Mouse (Mus musculus): ENCODE measurements around the gene Myh7. TPM values are rescaled to one million over a fixed set of nuclear protein-coding genes. Genes with fewer than 3 reads are reported as not detected.

Gene Myh7
- polyA plus RNA-seq (2012; rRNA removed; ENCODE audit: low replicate concordance), result 0.02 and 0.57 TPM in 2 replicates

DNA sequence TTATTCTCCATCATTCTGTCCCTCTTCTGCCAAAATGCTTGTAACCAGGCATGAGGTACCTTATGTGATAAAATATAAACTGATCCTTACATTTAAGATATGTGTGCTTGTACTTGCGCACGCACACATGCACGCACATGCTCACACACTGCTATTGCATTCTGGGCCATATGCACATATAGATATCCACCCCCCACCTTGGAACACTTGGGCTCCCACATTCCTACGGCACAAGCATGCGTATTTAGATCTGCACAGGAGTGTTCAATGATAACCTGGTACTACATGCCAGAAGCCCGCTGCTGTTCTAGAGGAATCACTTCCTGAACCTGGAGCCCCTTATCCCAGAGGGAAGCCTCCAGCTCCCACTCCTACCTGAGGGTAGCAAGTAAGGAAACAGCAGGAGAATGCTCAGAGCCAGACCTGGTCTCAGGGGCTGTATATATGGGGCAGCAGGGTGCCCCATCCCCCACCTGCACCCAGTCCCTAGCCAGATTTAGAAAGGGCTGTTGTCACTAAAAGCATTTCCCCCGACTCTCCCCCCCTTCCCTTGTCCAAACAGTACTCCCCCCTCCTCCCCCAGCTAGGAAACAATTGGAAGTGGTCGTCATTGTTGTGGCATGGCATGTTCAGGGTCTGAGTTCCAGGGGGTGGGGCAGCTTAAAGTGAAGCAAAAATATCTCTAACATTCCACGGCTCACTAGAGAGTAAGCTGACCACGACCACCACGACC, at the start of gene Myh7:
Gene Myh7, minus strand, starts transcription at position 491 of the 733 bp plus-strand sequence.

GRCm38 (mm10) chr14:55014991-55015766, 20.8 kb upstream of the Myh7 start, which contains the start of gene Ngdn:
TSS of gene Ngdn (plus strand) at chr14:55015454.

DNA sequence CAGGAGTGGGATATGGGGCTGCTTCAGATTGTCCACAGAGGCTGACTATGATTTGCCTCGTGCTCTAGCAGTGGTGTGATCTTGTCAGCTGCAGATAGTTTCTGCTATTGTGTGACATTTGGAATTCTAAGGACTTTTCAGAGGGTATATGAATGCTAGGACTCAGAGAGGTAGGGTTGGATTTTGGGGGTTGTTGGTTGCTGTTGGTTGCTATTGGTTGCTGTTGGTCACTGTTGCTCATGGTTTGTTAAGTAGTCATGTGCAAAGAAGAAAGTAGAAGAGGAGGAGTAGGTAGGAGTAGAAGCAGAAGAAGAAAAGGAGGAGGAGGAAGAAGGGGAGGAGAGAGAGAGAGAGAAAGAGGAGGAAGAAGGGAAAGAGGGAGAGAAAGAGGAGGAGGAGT, 17.8 kb downstream of the Myh7 start, which contains the start of gene Gm17428:
Gene Gm17428, plus strand, starts transcription at position 301 of the 400 bp plus-strand sequence.

DNA sequence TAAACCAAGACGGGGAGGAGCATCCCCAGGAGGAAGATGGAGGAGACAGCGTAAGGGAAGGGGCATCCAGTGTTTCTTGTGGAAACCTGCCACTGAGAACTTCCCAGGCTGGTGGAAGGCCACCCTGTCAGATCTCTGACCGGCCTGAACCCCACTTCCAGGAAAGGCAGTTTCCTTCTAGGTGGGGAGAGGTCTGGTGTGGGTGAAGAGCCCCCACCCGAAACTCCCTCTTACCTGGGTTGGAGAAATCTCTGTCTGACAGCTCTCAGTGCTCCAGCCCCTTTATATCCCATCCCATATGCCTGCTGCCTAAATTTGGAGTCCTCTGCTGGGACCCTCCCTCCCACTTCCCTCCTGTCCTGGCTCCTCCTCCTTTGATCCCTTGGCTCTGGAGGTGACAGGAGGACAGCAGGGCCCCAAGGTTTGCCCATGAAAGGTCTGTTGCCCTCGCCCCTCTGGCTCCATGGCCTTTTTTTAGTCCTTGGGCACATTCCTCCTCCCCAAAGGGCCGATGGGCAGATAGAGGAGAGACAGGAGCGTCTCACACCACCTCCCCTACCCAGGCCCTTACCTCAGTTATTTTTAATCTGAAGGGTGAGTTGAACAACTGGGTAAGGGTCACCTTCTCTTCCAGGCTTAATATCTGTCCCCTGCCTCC, 28.0 kb downstream of the Myh7 start, which contains the start of gene Myh6:
Gene Myh6, minus strand, starts transcription at position 608 of the 658 bp plus-strand sequence.

GRCm38 (mm10) chr14:54935904-54936830, 58.3 kb downstream of the Myh7 start, which contains the start of gene Cmtm5:
TSS of gene Cmtm5 (plus strand) at chr14:54936261.

DNA sequence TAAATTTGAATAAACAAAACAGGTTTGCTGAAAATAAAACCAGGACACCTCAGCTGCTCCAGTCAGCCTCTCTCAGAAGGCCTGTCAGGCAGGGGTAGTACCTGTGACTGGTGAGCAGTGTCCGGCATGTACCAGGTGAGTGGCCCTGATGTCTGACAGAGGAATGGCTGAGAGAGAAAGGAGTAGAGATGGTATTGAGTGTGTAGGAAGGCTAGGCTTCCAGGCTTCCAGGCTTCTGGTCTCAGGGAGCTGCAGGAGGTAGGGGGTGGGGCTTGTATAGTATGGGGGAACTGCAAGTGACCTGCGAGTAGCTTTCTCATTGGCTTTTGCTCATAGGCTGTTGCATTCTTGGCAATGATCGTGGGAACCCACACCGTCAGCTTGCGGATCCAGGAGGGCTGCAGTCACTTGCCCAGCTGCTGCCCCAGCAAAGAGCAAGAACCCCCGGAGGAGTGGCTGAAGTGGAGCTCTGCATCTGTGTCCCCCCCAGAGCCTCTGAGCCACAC, 61.7 kb downstream of the Myh7 start, which contains the start of gene Il25:
Gene Il25, plus strand, starts transcription at position 51 of the 506 bp plus-strand sequence.

DNA sequence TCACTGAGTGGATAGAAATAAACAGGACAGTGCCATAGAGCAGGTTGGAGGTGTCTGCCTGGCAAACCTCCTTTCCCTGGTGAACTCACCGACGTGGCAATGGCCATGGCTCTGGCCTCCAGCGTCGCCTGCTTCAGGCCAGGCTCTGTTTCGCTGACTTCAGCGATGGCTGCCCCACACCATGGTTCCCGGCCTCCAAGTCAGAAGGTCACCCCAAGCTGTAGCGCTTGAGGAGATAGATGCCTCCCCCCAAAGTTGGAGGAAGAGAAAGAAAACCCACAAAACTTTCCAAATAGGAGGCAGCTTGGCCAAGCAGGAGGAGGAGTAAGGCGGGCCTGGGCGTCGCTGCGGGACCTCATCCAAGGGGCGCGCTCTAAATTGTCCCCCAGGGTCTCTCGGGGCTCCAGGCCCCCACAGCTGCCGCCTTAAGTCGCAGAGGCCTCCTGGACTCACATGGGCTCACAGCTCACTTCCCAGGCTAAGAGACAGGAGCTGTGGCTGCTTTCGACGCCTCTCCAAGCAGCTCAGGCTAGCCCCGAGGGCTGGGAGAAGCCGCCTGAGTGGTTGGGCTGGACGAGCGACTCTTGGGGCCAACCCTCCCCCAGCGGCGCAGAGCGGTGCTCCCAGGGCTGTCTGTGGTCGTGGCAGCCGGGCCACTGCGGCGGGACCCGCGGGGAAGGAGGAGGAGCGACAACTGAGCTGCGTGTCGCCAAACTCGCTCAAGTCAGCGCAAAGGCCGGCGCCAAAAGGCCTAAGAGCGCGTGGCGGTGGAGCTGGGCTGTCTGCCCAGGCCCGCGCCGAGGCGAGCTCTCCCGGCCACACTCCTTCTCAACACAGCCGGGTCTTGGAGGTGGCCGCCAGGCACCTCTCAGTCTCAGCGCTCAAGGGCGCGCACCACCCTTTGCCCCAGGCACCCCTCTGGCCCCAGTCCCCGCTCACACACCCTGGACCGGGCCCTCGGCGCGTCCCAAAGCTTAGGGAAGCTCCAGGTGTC, 68.8 kb downstream of the Myh7 start, which contains the start of gene Efs:
Gene Efs, minus strand, starts transcription at position 778 of the 994 bp plus-strand sequence.

Other genes with a start within 250 kb of the Myh7 start
- gene Slc7a8, start 212.7 kb downstream of the Myh7 start, polyA plus RNA-seq (2012; rRNA removed; ENCODE audit: low replicate concordance), result 11.6 and 16.1 TPM in 2 replicates
- 0.29 TPM in 1 of 2 replicates, not detected in the other for gene Rnf212b, start 180.5 kb downstream of the Myh7 start, polyA plus RNA-seq (2012; rRNA removed; ENCODE audit: low replicate concordance)
- 3.5 and 9.6 TPM in 2 replicates for gene Homez, start 123.7 kb downstream of the Myh7 start, polyA plus RNA-seq (2012; rRNA removed; ENCODE audit: low replicate concordance)
- 17.4 and 39.2 TPM in 2 replicates for gene Ppp1r3e, start 117.1 kb downstream of the Myh7 start, polyA plus RNA-seq (2012; rRNA removed; ENCODE audit: low replicate concordance)
- 42.9 and 50.7 TPM in 2 replicates for gene Bcl2l2, start 111.2 kb downstream of the Myh7 start, polyA plus RNA-seq (2012; rRNA removed; ENCODE audit: low replicate concordance)
- gene Gm20521, start 111.2 kb downstream of the Myh7 start, polyA plus RNA-seq (2012; rRNA removed; ENCODE audit: low replicate concordance), result 24.7 TPM in 1 of 2 replicates, not detected in the other
- 73.7 and 152 TPM in 2 replicates for gene Pabpn1, start 102.1 kb downstream of the Myh7 start, polyA plus RNA-seq (2012; rRNA removed; ENCODE audit: low replicate concordance)
- 75.6 and 107 TPM in 2 replicates for gene Slc22a17, start 81.5 kb downstream of the Myh7 start, polyA plus RNA-seq (2012; rRNA removed; ENCODE audit: low replicate concordance)
- gene Efs, start 68.5 kb downstream of the Myh7 start, polyA plus RNA-seq (2012; rRNA removed; ENCODE audit: low replicate concordance), result 38.0 and 58.4 TPM in 2 replicates
- not detected in 2 replicates for gene Il25, start 61.9 kb downstream of the Myh7 start, polyA plus RNA-seq (2012; rRNA removed; ENCODE audit: low replicate concordance)
- 2.3 and 6.9 TPM in 2 replicates for gene Cmtm5, start 58.4 kb downstream of the Myh7 start, polyA plus RNA-seq (2012; rRNA removed; ENCODE audit: low replicate concordance)
- 0.48 and 0.62 TPM in 2 replicates for gene Myh6, start 27.7 kb downstream of the Myh7 start, polyA plus RNA-seq (2012; rRNA removed; ENCODE audit: low replicate concordance)
- not detected in 2 replicates for gene Gm17428, start 17.7 kb downstream of the Myh7 start, polyA plus RNA-seq (2012; rRNA removed; ENCODE audit: low replicate concordance)
- gene Ngdn, start 20.8 kb upstream of the Myh7 start, polyA plus RNA-seq (2012; rRNA removed; ENCODE audit: low replicate concordance), result 9.4 and 15.2 TPM in 2 replicates
- 1.1 and 3.8 TPM in 2 replicates for gene Zfhx2, start 97.7 kb upstream of the Myh7 start, polyA plus RNA-seq (2012; rRNA removed; ENCODE audit: low replicate concordance)
- gene Thtpa, start 100.2 kb upstream of the Myh7 start, polyA plus RNA-seq (2012; rRNA removed; ENCODE audit: low replicate concordance), result 6.1 and 7.8 TPM in 2 replicates
- 58.4 TPM in 2 replicates for gene Ap1g2, start 112.0 kb upstream of the Myh7 start, polyA plus RNA-seq (2012; rRNA removed; ENCODE audit: low replicate concordance)
- gene Jph4, start 122.3 kb upstream of the Myh7 start, polyA plus RNA-seq (2012; rRNA removed; ENCODE audit: low replicate concordance), result 0.39 and 0.56 TPM in 2 replicates
- gene Dhrs2, start 227.4 kb upstream of the Myh7 start, polyA plus RNA-seq (2012; rRNA removed; ENCODE audit: low replicate concordance), result not detected in 2 replicates